Mouse (Mus musculus): ENCODE data around the gene Ikbke.
"Not testable (repeated sequence)": the region's sequence is repeated elsewhere in the genome, so short reads cannot be mapped to it uniquely, and the experiment has no call there.

Ikbke gene

GRCm38 (mm10) chr1:131284167-131284566 lies 4.8 kb upstream of the Ikbke start:
- CTCF ChIA-PET = no interaction called here

DNA sequence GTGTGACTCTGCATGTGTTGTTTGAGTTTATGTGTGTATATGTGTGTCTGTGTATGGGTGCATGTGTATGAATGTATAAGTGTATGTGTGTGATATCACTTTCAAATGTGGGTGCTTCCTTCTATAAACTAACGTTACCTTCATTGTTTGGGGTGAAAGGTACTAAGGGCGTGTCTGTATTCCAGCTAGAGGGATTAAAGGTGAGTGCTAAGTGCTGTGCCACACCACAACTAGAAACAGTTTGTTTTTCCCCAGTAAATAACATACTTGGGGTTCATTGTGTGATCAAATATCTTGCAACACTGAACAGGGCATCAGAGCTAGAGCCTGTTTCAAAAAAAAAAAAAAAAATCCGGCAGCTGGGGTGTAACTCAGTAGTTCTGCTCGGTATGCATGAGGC lies 2.3 kb upstream of the Ikbke start:
- CTCF ChIA-PET = no interaction called here

- CTCF ChIA-PET = no interaction called here
These were observed 874 bp upstream of the Ikbke start for GRCm38 (mm10) chr1:131280280-131280679.

DNA sequence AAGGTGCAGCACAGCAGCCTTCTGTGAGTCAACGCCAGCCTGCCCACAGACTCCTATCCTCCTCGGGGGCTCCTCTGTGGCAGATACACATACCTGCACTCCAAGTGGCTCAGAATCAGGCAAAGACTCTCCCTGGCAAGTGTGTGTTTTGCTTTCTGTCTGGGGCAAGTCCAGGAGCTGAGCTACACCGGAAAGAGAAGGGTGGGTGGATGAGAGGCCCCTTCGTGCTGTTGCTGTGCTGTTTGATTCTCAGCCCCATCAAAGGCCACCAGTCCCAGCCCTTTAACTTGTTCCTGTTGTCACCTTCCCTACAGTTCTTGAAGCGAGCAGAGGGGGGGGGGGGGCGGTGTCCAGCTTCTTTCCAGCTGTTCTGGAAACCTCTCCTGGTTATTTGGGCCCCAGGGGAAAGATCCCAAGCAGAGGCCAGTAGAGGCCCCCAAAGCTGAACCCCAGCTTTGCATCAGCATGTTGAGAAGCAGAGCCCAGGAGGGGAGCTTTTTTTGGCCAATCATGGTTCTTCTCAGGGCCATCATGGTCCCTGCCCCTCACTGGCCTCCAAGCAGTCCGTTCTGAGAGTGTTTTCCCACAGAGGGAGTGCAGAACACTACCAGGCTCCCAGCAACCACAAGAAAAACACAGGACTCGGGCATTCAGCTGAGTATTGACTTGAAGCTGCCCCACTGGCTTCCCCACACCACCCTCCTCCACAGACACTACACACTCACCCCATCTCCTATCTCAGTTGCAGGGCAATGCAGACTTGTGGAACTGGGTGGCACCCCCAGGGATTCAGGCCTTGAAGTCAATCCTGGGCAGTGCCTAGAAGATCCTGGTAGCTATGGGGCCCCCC lies 575 bp downstream of the Ikbke start:
- CTCF ChIA-PET = interaction anchor here (0.6 kb wide), 2 partner anchors 22 to 161 kb away, joined by 4 to 6 read pairs; no protein-coding TSS in a partner anchor

DNA sequence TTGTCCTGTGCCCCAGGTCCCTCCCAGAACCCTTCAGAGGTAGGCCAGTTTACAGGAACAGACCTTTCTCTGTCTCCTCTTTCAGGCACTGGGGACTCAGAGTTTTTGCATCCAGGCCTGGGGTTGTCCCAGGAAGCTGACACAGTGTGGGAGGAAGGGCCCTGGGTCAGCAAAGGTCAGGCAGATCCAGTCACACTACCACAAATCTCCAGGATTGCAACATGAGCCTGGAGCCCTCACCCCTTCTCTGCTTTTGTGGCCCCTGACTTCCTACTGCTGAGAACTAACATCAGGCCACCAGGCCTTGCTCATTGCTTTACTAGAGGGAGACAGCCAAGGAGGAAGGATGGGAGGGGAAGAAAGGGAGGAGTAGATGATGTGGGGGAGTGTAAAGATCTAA lies 2.6 kb downstream of the Ikbke start:
- CTCF ChIA-PET = interaction anchor here (0.6 to 0.7 kb wide), 2 partner anchors 53 to 282 kb away, joined by 3 read pairs; no protein-coding TSS in a partner anchor

GRCm38 (mm10) chr1:131275577-131275976 lies 3.8 kb downstream of the Ikbke start:
- CTCF ChIA-PET = interaction anchor here (0.6 kb wide), 1 partner anchor 27 kb away, joined by 3 read pairs; no protein-coding TSS in a partner anchor

DNA sequence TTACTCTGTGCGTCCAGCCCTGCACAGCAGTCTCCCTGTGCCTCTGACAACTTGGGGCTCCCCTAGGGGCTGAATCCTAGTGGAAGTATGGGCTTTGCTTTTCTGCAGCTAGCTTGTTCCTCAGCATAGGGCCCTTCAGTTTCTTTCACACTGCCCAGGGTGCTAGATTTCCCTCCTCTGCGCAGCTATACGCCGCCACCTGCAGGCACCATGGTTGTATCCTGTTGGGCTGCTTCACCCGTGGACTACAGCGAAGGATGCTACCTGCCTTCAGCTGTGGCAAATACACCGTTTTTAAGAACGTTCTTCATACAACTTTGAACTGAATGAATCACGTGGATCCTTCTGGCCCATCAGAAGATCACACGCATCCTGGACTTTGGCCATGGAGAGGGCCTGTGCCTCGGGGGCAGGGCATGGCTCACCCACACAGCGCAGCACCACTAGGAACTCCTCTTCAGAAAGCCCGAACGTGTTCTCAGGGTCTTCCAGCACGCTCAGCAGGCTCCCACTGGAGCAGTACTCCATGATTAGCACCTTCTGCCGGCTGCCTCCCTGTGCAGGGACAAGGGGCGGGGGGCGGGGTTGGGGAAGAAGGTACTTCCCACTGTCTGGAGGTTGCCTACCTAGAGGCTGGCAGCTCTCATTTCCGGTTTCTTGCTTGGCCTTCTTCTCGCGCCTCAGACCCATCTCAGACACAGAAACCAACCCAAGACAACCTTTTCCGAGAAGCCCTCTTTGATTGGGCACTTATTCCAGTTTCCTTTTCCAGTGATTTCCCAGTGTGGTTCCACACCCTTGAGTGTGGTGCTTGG lies 4.5 kb downstream of the Ikbke start:
- CTCF ChIA-PET = interaction anchor here (0.6 kb wide), 1 partner anchor 26 kb away, joined by 3 read pairs; no protein-coding TSS in a partner anchor

- CTCF ChIA-PET = interaction anchor here (1.4 kb wide), 1 partner anchor 9 kb away, joined by 3 read pairs; no protein-coding TSS in a partner anchor
These were observed 9.4 kb downstream of the Ikbke start for GRCm38 (mm10) chr1:131269797-131270578.

- CTCF ChIA-PET = interaction anchor here (1.4 kb wide), 1 partner anchor 8 kb away, joined by 3 read pairs; no protein-coding TSS in a partner anchor
These were observed 10.6 kb downstream of the Ikbke start for GRCm38 (mm10) chr1:131268776-131269175.

DNA sequence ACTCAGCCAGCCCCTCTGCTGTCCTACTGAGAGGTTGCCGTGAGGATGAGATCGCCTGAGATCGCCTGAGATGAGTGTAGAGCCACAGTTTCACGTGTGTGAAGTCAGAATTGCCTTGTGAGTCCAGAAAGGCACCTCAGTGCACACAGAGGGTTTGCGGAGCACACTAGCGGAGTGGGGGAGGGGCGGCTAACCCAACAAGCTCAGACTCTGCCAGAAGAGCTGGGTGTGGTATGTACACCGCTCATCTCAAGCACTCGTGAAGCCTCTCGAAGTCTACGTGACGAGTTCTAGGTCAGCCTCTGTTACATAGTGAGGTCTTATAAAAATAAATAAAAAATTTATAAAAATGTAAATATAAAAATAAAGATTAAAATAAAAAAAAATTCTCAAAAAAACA lies 15.5 kb downstream of the Ikbke start:
- CTCF ChIA-PET = no interaction called here

GRCm38 (mm10) chr1:131260309-131260656 lies 19.1 kb downstream of the Ikbke start:
- CTCF ChIA-PET = interaction anchor here (1.2 kb wide), 1 partner anchor 9 kb away, joined by 3 read pairs; no protein-coding TSS in a partner anchor

GRCm38 (mm10) chr1:131259632-131260308 lies 19.6 kb downstream of the Ikbke start:
- CTCF ChIA-PET = interaction anchor here (0.5 to 1.2 kb wide), 2 partner anchors 10 to 102 kb away, joined by 3 to 4 read pairs; no protein-coding TSS in a partner anchor

DNA sequence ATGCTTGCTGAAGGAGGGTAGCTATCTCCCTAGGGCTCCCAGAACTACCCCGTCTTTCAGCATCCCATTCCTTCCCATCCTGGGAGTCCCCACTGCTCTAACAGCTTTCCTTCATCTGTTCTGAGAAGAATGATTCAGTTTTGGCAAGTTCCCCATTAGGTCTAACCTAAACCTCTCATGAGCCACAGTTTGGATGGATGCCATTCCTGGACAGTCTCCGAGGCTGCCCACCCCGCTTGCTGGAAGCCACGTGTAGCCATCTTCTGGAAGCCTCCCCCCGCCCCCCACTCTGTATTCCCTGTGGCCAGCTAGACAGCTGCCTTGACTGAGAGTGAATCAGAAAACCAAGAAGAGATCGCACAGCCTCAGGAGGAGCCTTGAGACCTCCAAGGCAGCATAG lies 22.1 kb downstream of the Ikbke start:
- CTCF ChIA-PET = no interaction called here

GRCm38 (mm10) chr1:131252516-131253250 lies 26.7 kb downstream of the Ikbke start:
- CTCF ChIA-PET = not testable (repeated sequence)

- CTCF ChIA-PET = interaction anchor here (0.6 kb wide), 1 partner anchor 749 kb away, joined by 3 read pairs; no protein-coding TSS in a partner anchor
These were observed 32.7 kb downstream of the Ikbke start for GRCm38 (mm10) chr1:131246433-131247395.

GRCm38 (mm10) chr1:131245926-131246325 lies 33.5 kb downstream of the Ikbke start:
- CTCF ChIA-PET = interaction anchor here (0.7 kb wide), 1 partner anchor 100 kb away, joined by 4 read pairs; no protein-coding TSS in a partner anchor

GRCm38 (mm10) chr1:131245089-131245856 lies 34.1 kb downstream of the Ikbke start, which contains the start of gene Rassf5:
Gene Rassf5 (minus strand): TSS chr1:131245258.
- CTCF ChIA-PET = interaction anchor here (0.7 kb wide), 1 partner anchor 99 kb away, joined by 4 read pairs; no protein-coding TSS in a partner anchor
